Mouse (Mus musculus) right cerebral cortex, adult 2 months (tissue): ENCODE results near the gene Gpn1.
"Not testable (repeated sequence)": the region's sequence is repeated elsewhere in the genome, so short reads cannot be mapped to it uniquely, and the experiment has no call there.

Source experiments
- DNase-seq, 2 experiments: peaks; one replicate each; pipeline ENCODE4 v3.0.0; 2021 to 2022; ENCODE audit warnings: low spot score in 2 of 2

Gpn1 gene

GRCm38 (mm10) chr5:31494513-31495297 lies at the start of gene Gpn1:
TSS of gene Gpn1 (plus strand) at chr5:31494741.
- DNase-seq, result peak; percentile 92 to 94

GRCm38 (mm10) chr5:31451336-31451735 lies 43.2 kb upstream of the Gpn1 start:
- DNase-seq, result no peak

GRCm38 (mm10) chr5:31451878-31452561 lies 42.5 kb upstream of the Gpn1 start, which contains the start of gene Zfp512:
TSS of gene Zfp512 (plus strand) at chr5:31452431.
- DNase-seq, result peak; percentile 91 to 92

GRCm38 (mm10) chr5:31452562-31452878 lies 42.0 kb upstream of the Gpn1 start:
- DNase-seq, result no peak

GRCm38 (mm10) chr5:31452886-31453410 lies 41.6 kb upstream of the Gpn1 start:
- no peak for DNase-seq

- no peak for DNase-seq
Measured at GRCm38 (mm10) chr5:31467798-31468197, 26.7 kb upstream of the Gpn1 start.

- no peak for DNase-seq
Measured at GRCm38 (mm10) chr5:31469711-31470110, 24.8 kb upstream of the Gpn1 start.

GRCm38 (mm10) chr5:31470334-31470733 lies 24.2 kb upstream of the Gpn1 start:
- peak; percentile 39 to 67 for DNase-seq

- no peak for DNase-seq
Measured at GRCm38 (mm10) chr5:31480536-31480935, 14.0 kb upstream of the Gpn1 start.

GRCm38 (mm10) chr5:31485440-31485839 lies 9.1 kb upstream of the Gpn1 start, which contains the start of gene 4930548H24Rik:
TSS of gene 4930548H24Rik (plus strand) at chr5:31485740.
- DNase-seq, result no peak

- no peak for DNase-seq
Measured at GRCm38 (mm10) chr5:31487889-31488288, 6.7 kb upstream of the Gpn1 start.

- no peak for DNase-seq
Measured at GRCm38 (mm10) chr5:31489116-31489769, 5.3 kb upstream of the Gpn1 start.

GRCm38 (mm10) chr5:31492031-31492430 lies 2.5 kb upstream of the Gpn1 start:
- no peak for DNase-seq

- DNase-seq, result no peak
Measured at GRCm38 (mm10) chr5:31504843-31505242, 10.3 kb downstream of the Gpn1 start.

- DNase-seq, result no peak
Measured at GRCm38 (mm10) chr5:31512481-31512880, 17.9 kb downstream of the Gpn1 start.

GRCm38 (mm10) chr5:31520556-31520955 lies 26.0 kb downstream of the Gpn1 start:
- DNase-seq, result no peak

- peak; percentile 78 to 87 for DNase-seq
Measured at GRCm38 (mm10) chr5:31526354-31527116, 32.0 kb downstream of the Gpn1 start, which contains the start of gene Slc4a1ap. TSS of gene Slc4a1ap (plus strand) at chr5:31526995.

GRCm38 (mm10) chr5:31527117-31527680 lies 32.7 kb downstream of the Gpn1 start:
- DNase-seq, result no peak

- DNase-seq, result not testable (repeated sequence)
Measured at GRCm38 (mm10) chr5:31527707-31528106, 33.2 kb downstream of the Gpn1 start, which contains the start of gene Supt7l. TSS of gene Supt7l (minus strand) at chr5:31527807.

- DNase-seq, result no peak
Measured at GRCm38 (mm10) chr5:31528560-31528959, 34.0 kb downstream of the Gpn1 start.

GRCm38 (mm10) chr5:31535228-31535627 lies 40.7 kb downstream of the Gpn1 start:
- DNase-seq, result no peak
